Mouse (Mus musculus): ENCODE data around the gene Pon3. TPM values are rescaled to one million over a fixed set of nuclear protein-coding genes. Genes with fewer than 3 reads are reported as not detected.

Gene Pon3
- total and polyA plus RNA-seq, 2 experiments from 2014 or later, result 0.99 to 3.0 TPM

DNA sequence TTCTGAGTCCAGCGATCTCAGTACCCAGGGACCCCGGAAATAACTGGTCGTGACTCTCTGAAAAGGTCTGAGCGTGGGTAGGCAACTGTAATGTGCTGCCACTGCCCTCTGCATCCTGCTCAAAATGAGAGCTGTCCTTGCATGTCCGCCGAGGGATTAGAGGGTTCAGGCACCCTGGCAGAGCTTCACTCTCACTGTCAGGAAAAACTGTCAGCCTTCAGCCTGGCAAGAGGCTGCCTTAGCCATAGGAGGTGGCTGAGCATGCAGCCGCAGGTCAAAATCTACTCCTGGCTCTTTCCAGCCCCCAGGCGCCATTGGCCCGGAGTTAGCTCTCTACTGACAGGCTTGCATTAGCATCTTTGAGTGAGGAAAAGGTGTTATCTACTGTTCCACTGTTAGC, 83.5 kb downstream of the Pon3 start:
- H3K27ac ChIP-seq (ENCODE audit: low read depth, low read length), result no peak overlapping the region
- ATAC-seq (ENCODE audit: low FRiP score), result no peak
- no peaks in the 10 kb centered on the region for H3K4me1 ChIP-seq (ENCODE audit: insufficient read depth, low read length)
- no peak for DNase-seq (ENCODE audit: low spot score)
- H3K9ac ChIP-seq (replicated peaks; ENCODE audit: low read length, poor library complexity, severe bottlenecking), result no peak overlapping the region
- H3K4me3 ChIP-seq (ENCODE audit: low read depth, low read length), result no peak overlapping the region
- H3K27me3 ChIP-seq (ENCODE audit: insufficient read depth, low read length), result no peaks in the 10 kb centered on the region
- no peak for TF ChIP-seq CTCF (IDR thresholded peaks at IDR 0.05)
- no peaks in the 10 kb centered on the region for H3K36me3 ChIP-seq (ENCODE audit: insufficient read depth, low read length)
- 0 out of 2 replicates have a peak overlapping the region, but pooled peaks have one; percentile 4 for H3K4me2 ChIP-seq (ENCODE audit: low read depth, low read length, poor library complexity, severe bottlenecking)
- no peaks in the 10 kb centered on the region for H3K9me3 ChIP-seq (ENCODE audit: low read length)
- 57% methylated on average over 9 of the region's 9 CpGs for WGBS

DNA sequence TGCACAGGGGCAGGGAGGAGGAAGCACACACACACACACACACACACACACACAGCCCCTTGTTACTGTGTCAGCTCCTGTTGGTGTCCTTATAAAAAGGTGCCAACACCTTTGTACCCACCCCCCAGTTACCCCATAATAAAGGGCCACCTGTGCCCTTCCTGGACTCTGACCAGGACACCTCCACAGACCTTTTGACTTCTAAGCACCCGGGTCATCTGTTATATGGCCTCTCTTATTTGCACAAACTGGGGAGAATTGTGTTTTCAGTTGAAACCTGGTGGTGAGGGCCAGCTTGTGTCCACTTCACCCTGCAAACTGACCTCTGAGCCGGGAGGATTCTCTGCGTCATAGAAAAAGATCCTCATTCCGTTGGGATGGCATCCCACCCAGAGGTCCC, 84.7 kb downstream of the Pon3 start:
- no peak overlapping the region for H3K27ac ChIP-seq (ENCODE audit: low read depth, low read length)

More for the DNA sequence above, 84.7 kb downstream of the Pon3 start:
- 81% methylated on average over 4 of the region's 4 CpGs for WGBS
- no peak overlapping the region for H3K4me3 ChIP-seq (ENCODE audit: low read depth, low read length)
- no peaks in the 10 kb centered on the region for H3K9me3 ChIP-seq (ENCODE audit: low read length)
- no peaks in the 10 kb centered on the region for H3K36me3 ChIP-seq (ENCODE audit: insufficient read depth, low read length)
- no peaks in the 10 kb centered on the region for H3K27me3 ChIP-seq (ENCODE audit: insufficient read depth, low read length)
- no peak overlapping the region for H3K9ac ChIP-seq (replicated peaks; ENCODE audit: low read length, poor library complexity, severe bottlenecking)
- no peak overlapping the region for H3K4me2 ChIP-seq (ENCODE audit: low read depth, low read length, poor library complexity, severe bottlenecking)
- H3K4me1 ChIP-seq (ENCODE audit: insufficient read depth, low read length), result no peaks in the 10 kb centered on the region
- ATAC-seq (ENCODE audit: low FRiP score), result no peak
- TF ChIP-seq CTCF (IDR thresholded peaks at IDR 0.05), result no peak
- DNase-seq (ENCODE audit: low spot score), result no peak

Other genes with a start within 250 kb of the Pon3 start
- 1.2 TPM in 1 of 2 replicates, not detected in the other for gene Pon1, start 62.3 kb downstream of the Pon3 start, total RNA-seq (2014; rRNA removed)
- not detected in 2 replicates for gene Pon1, start 62.3 kb downstream of the Pon3 start, polyA plus RNA-seq (2015; fragmentation: Nextera tagmentation; extraction: Ambion mirVana)
- 21.1 TPM in 2 replicates for gene Pon2, start 42.2 kb upstream of the Pon3 start, total RNA-seq (2014; rRNA removed)
- 29.9 and 30.8 TPM in 2 replicates for gene Pon2, start 42.2 kb upstream of the Pon3 start, polyA plus RNA-seq (2015; fragmentation: Nextera tagmentation; extraction: Ambion mirVana)
- gene Asb4, start 127.1 kb upstream of the Pon3 start, total RNA-seq (2014; rRNA removed), result 9.0 and 9.7 TPM in 2 replicates
- gene Asb4, start 127.1 kb upstream of the Pon3 start, polyA plus RNA-seq (2015; fragmentation: Nextera tagmentation; extraction: Ambion mirVana), result 15.4 and 23.0 TPM in 2 replicates
- gene Pdk4, start 240.0 kb upstream of the Pon3 start, total RNA-seq (2014; rRNA removed), result 0.99 and 1.0 TPM in 2 replicates
- 2.1 and 2.5 TPM in 2 replicates for gene Pdk4, start 240.0 kb upstream of the Pon3 start, polyA plus RNA-seq (2015; fragmentation: Nextera tagmentation; extraction: Ambion mirVana)